Mouse (Mus musculus) embryonic facial prominence, embryonic 12.5 days (tissue): ENCODE measurements around the gene Col11a1. TPM values are rescaled to one million over a fixed set of nuclear protein-coding genes. Genes with fewer than 3 reads are reported as not detected.

Experiments used
- ATAC-seq: fragments of 200-750 bp; cut with Nextera tagmentation; 2 replicates; pipeline ENCODE4 v1.8.0; 2017; ENCODE audit not compliant: insufficient number of reproducible peaks, insufficient read depth, low FRiP score, low TSS enrichment
- H3K27ac ChIP-seq: fragments of 300-500 bp; sonication (generic); 2 replicates; pipeline ENCODE4 v1.5.1; 2016; ENCODE audit warnings: mild to moderate bottlenecking
- H3K27me3 ChIP-seq: fragments of 300-500 bp; sonication (generic); 2 replicates; pipeline ENCODE4 v1.6.1; 2016; ENCODE audit warnings: mild to moderate bottlenecking, moderate library complexity
- H3K36me3 ChIP-seq: fragments of 300-500 bp; sonication (generic); 2 replicates; pipeline ENCODE4 v1.6.1; 2016; ENCODE audit warnings: mild to moderate bottlenecking
- H3K4me1 ChIP-seq: fragments of 300-500 bp; sonication (generic); 2 replicates; pipeline ENCODE4 v1.6.1; 2016
- H3K4me2 ChIP-seq: fragments of 300-500 bp; sonication (generic); replicated peaks from 2 replicates; pipeline ENCODE4 v1.6.1; 2016; ENCODE audit warnings: mild to moderate bottlenecking, moderate library complexity
- H3K4me3 ChIP-seq: fragments of 300-500 bp; sonication (generic); 2 replicates; pipeline ENCODE4 v1.5.1; 2016; ENCODE audit warnings: mild to moderate bottlenecking
- H3K9ac ChIP-seq: fragments of 300-500 bp; sonication (generic); 2 replicates; pipeline ENCODE4 v1.6.1; 2016; ENCODE audit warnings: mild to moderate bottlenecking, moderate library complexity
- H3K9me3 ChIP-seq: fragments of 300-500 bp; sonication (generic); 2 replicates; pipeline ENCODE4 v1.6.1; 2016; ENCODE audit warnings: mild to moderate bottlenecking, moderate library complexity
- WGBS: fragments of 180-500 bp; shearing (Covaris S2); methylation state at CpG from one replicate; pipeline ENCODE4 v1.1.7; 2016; 5-methylcytosine and 5-hydroxymethylcytosine counted together
- polyA plus RNA-seq: library from polyadenylated mRNA; unstranded; fragments of >200 nt; fragmentation: Nextera tagmentation; extraction: Ambion mirVana; gene quantifications from 2 replicates; pipeline ENCODE4 v1.2.1, GENCODE M21; 2016

Gene Col11a1
- polyA plus RNA-seq, 1 experiment from 2014 or later: 51.6 TPM

DNA sequence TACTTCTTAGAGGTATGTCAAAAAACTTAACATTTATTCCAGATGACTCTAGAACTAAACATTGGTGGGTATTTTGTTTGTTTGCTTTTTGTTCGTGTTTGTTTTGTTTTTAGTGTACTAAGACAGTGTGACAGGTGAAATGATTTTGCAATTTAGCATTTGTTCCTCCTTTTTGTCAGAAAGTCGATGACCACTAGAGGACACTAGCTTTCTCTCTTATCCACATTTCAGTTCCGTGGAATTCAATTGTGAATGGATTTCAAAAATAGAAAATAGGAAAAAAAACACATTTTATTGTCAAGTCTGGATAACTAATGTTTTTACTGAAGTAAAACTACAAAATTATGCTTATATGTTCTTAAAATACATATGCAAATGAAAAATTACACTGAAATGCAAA, 116.8 kb downstream of the Col11a1 start:
- H3K4me1 ChIP-seq: no peaks in the 10 kb centered on the region
- no peaks in the 10 kb centered on the region for H3K9me3 ChIP-seq
- H3K4me2 ChIP-seq: no peak overlapping the region
- no peak overlapping the region for H3K9ac ChIP-seq
- WGBS: 29% methylated on average over 3 of the region's 3 CpGs
- no peaks in the 10 kb centered on the region for H3K36me3 ChIP-seq
- no peak overlapping the region for H3K4me3 ChIP-seq
- no peak overlapping the region for H3K27ac ChIP-seq
- no peak for ATAC-seq
- no peaks in the 10 kb centered on the region for H3K27me3 ChIP-seq

DNA sequence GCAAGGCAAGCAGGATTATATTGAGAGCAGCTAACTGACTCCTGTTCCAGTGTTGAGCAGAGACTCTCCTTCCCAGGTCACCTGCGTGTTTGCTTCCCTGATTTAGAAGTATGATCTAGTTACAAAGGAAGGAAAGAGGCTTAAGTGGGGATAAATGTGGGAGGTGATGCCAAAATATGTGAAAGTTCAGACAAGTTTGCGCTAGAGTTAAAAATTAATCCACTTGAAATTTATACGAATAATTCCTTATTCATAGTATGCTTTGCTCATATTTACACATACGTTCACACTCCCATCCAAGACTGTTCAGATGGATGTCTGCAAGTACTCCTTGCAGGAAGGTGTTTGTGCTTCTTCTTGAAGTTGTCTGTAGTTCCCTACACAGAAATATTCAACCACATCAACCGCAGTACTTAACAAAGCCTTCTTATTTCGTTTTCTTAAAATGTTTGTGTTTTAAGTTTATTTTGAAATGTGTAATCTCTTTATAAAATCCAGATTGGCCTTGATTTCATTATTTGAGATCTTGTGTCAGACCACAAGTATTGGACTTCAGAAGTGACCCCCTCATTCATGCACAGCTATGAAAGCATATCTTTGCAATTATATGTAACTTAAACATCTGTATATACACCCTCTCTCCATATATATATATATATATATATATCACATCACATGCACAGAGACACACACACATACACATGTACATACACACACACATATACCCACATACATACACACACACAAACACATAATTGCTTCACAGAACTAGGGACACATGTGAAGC, 167.8 kb downstream of the Col11a1 start:
- ATAC-seq: no peak
- Histone ChIP-seq H3K27ac (no peak overlapping the region), H3K36me3 (0 out of 2 replicates have a peak, but pooled peaks cover 2% of the 10 kb centered on the region), H3K4me3 (no peak overlapping the region), H3K27me3 (no peaks in the 10 kb centered on the region), H3K4me2 (no peak overlapping the region), H3K9me3 (no peaks in the 10 kb centered on the region), H3K4me1 (no peaks in the 10 kb centered on the region), H3K9ac (no peak overlapping the region)
- 84% methylated on average over 6 of the region's 6 CpGs for WGBS

DNA sequence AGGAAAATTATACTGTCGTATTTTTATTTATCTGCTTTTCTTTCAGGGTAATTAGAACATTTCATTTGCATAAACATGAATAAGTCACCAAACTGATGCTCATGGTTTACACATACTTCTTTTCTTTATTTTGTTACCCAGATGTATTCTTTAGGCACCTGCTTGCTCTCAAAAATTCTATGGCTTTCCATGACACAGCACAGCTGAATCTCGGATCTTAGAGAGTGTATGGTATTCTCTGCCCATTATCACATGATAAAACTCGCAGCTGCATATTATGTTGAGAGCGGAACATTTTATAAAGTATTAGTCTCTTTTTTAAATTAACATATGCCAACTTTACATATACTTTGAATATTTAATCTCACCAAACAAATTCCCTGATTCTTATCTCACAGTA, 181.9 kb downstream of the Col11a1 start:
- Histone ChIP-seq H3K4me1 (no peaks in the 10 kb centered on the region), H3K27ac (no peak overlapping the region), H3K9ac (no peak overlapping the region), H3K27me3 (no peaks in the 10 kb centered on the region), H3K36me3 (peaks cover 6% of the 10 kb centered on the region; the same call in 1 of the 2 replicates), H3K4me3 (no peak overlapping the region), H3K4me2 (no peak overlapping the region), H3K9me3 (no peaks in the 10 kb centered on the region)
- ATAC-seq: no peak
- 93% methylated on average over 4 of the region's 4 CpGs for WGBS

DNA sequence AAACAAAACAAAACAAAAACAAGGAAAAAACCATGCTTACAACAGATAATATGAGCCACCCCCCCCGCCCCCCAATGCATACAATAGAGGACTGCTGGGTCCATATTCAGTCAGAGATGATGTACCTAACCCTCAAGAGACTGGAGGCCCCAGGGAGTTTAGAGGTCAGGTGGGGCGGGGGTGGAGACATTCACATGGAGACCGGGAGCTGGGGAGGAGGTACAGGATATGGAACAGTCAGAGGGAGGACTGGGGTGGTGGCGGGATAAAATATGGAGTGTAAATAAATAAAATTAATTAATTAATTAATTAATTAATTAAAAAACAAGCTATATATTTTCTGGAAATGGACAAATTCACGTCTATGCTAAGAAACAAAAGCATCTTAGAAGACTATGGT, 185.8 kb downstream of the Col11a1 start:
- ATAC-seq: no peak
- 81% methylated on average over 5 of the region's 5 CpGs for WGBS

DNA sequence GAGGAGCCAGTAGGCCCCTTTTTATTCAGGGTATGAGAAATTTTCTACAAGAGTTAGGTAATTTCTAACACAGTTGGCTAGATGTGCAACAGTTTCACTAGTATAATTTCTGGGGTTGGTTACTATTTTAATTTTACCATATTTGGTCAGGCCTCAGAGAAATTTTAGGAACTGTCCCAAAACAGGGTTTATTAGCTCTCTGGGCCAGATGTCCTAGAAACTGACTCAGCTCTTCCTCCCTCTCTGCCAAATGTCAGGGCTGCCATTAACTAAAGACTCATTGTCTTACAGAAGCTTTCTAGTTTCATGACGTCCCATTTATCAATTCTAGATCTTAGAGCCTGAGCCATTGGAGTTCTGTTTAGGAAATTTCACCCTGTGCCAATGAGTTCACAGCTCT, 199.2 kb downstream of the Col11a1 start:
- ATAC-seq: no peak
- no peak overlapping the region for H3K27ac ChIP-seq
- WGBS: 44% methylated on average over 1 of the region's 1 CpGs
- H3K4me2 ChIP-seq: no peak overlapping the region
- no peaks in the 10 kb centered on the region for H3K9me3 ChIP-seq
- H3K36me3 ChIP-seq: no peaks in the 10 kb centered on the region
- H3K9ac ChIP-seq: no peak overlapping the region
- no peak overlapping the region for H3K4me3 ChIP-seq
- no peaks in the 10 kb centered on the region for H3K27me3 ChIP-seq
- no peaks in the 10 kb centered on the region for H3K4me1 ChIP-seq

More for the DNA sequence above, 185.8 kb downstream of the Col11a1 start:
- Histone ChIP-seq H3K4me2 (no peak overlapping the region), H3K9ac (no peak overlapping the region), H3K4me3 (no peak overlapping the region), H3K4me1 (no peaks in the 10 kb centered on the region), H3K27me3 (no peaks in the 10 kb centered on the region), H3K9me3 (no peaks in the 10 kb centered on the region), H3K36me3 (peaks cover 6% of the 10 kb centered on the region; the same call in 1 of the 2 replicates), H3K27ac (no peak overlapping the region)
